Mouse (Mus musculus) CD4-positive, CD25-positive, alpha-beta regulatory T cell, adult 9 weeks (primary cell): ENCODE results near the gene Hoxc4. TPM values are rescaled to one million over a fixed set of nuclear protein-coding genes. Genes with fewer than 3 reads are reported as not detected.

Source experiments
- polyA plus RNA-seq: library from polyadenylated mRNA; unstranded; fragments of 100-300 nt; shearing (Covaris generic); gene quantifications from one replicate; pipeline ENCODE4 v1.2.1, GENCODE M21; 2017

Gene Hoxc4
- not detected for polyA plus RNA-seq

GRCm38 (mm10) chr15:103018636-103019035 lies at the start of gene Hoxc4:
Gene Hoxc4 (plus strand): TSS chr15:103018934.

DNA sequence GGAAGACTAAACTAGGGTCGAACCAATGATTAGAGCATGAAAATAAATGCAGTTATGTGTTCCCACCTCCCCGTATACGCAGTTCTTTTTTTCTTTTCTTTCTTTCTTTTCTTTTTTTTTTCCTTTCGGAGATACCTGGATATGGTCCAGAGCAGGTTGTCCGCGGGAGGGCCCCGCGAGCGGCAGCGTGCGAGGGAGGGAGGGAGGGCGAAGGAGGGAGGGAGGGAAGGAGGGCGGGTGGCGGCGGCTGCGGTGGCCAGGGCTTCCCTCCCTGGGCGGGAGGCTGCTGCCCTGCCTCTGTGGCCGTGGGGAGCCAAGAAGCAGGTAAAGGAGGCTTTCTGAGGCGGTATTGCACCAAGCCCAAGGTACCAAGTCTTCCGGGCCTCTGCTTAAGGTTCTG lies 42.6 kb upstream of the Hoxc4 start, which contains the start of gene Hoxc9:
Gene Hoxc9, plus strand, starts transcription at position 269 of the 400 bp plus-strand sequence.

GRCm38 (mm10) chr15:102990461-102991397 lies 28.0 kb upstream of the Hoxc4 start, which contains the start of gene Hoxc8:
Gene Hoxc8 (plus strand): TSS chr15:102990607.

DNA sequence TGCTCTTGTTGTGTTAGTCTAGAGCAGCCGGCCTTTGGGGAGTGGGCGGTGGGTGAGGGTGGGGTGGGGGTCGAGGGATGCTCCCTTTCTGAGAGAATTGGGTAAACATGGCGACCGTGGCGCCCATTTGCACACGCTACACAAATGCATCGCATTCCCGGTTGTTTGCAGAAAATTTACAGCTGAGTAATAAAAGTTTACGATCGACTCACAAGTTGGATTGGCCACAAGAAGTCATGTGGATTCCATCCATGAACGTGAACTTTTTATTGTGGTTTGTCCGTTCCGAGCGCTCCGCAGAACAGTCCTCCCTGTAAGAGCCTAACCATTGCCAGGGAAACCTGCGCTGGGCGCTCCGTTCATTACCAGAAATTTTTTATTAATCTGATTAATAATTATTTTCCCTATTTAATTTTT lies 20.8 kb upstream of the Hoxc4 start, which contains the start of gene Hoxc6:
Gene Hoxc6, plus strand, starts transcription at position 319 of the 417 bp plus-strand sequence.

Other genes starting within 250 kb of the Hoxc4 start
- not detected for gene Hoxc13, start 97.8 kb upstream of the Hoxc4 start, polyA plus RNA-seq
- not detected for gene Hoxc12, start 82.2 kb upstream of the Hoxc4 start, polyA plus RNA-seq
- not detected for gene Hoxc11, start 64.5 kb upstream of the Hoxc4 start, polyA plus RNA-seq
- gene Hoxc10, start 52.1 kb upstream of the Hoxc4 start, polyA plus RNA-seq, result not detected
- not detected for gene Hoxc5, start 51.5 kb upstream of the Hoxc4 start, polyA plus RNA-seq
- not detected for gene Hoxc9, start 42.5 kb upstream of the Hoxc4 start, polyA plus RNA-seq
- 0.15 TPM for gene Hoxc8, start 28.3 kb upstream of the Hoxc4 start, polyA plus RNA-seq
- gene Hoxc6, start 20.7 kb upstream of the Hoxc4 start, polyA plus RNA-seq, result not detected
- 13.4 TPM for gene Smug1, start 148.2 kb downstream of the Hoxc4 start, polyA plus RNA-seq
- gene Cbx5, start 220.9 kb downstream of the Hoxc4 start, polyA plus RNA-seq, result 16.3 TPM
- gene Hnrnpa1, start 221.5 kb downstream of the Hoxc4 start, polyA plus RNA-seq, result 171 TPM
- 0.78 TPM for gene Nfe2, start 239.5 kb downstream of the Hoxc4 start, polyA plus RNA-seq